Mouse (Mus musculus): ENCODE results near the gene Celsr2.
A peak's percentile ranks its signal among the peaks of the same experiment; 100 is the strongest.

GRCm38 (mm10) chr3:108401692-108402527 lies 13.4 kb downstream of the Celsr2 start:
- TF ChIP-seq POLR2A (IDR thresholded peaks at IDR 0.05; ENCODE audit: borderline replicate concordance, control insufficient read depth, low read depth, low read length) = no peak; the same call in 1 of the 2 replicates
- peak; percentile 95 for TF ChIP-seq CTCF (IDR thresholded peaks at IDR 0.05; ENCODE audit: control insufficient read depth, insufficient read depth, low read length)
